Mouse (Mus musculus): ENCODE data around the gene Tirap.

Tirap gene

GRCm38 (mm10) chr9:35199772-35200471, at the start of gene Tirap, which contains the start of gene Srpr:
Gene Tirap (minus strand): TSS chr9:35200291.
Gene Srpr (plus strand): TSS chr9:35200175.
- DNase-seq (ENCODE audit: low spot score), result peak; percentile 84

- no peak for DNase-seq (ENCODE audit: low spot score)
These were observed 49.4 kb upstream of the Tirap start for GRCm38 (mm10) chr9:35249476-35249875.

- no peak for DNase-seq (ENCODE audit: low spot score)
These were observed 47.3 kb upstream of the Tirap start for GRCm38 (mm10) chr9:35247405-35247804.

- DNase-seq (ENCODE audit: low spot score), result no peak
These were observed 39.6 kb upstream of the Tirap start for GRCm38 (mm10) chr9:35239734-35240133.

- DNase-seq (ENCODE audit: low spot score), result no peak
These were observed 39.0 kb upstream of the Tirap start for GRCm38 (mm10) chr9:35238915-35239571.

- no peak for DNase-seq (ENCODE audit: low spot score)
These were observed 38.3 kb upstream of the Tirap start for GRCm38 (mm10) chr9:35238371-35238770.

GRCm38 (mm10) chr9:35235996-35236395, 35.9 kb upstream of the Tirap start:
- no peak for DNase-seq (ENCODE audit: low spot score)

GRCm38 (mm10) chr9:35228671-35229070, 28.6 kb upstream of the Tirap start:
- no peak for DNase-seq (ENCODE audit: low spot score)

- DNase-seq (ENCODE audit: low spot score), result no peak
These were observed 23.4 kb upstream of the Tirap start for GRCm38 (mm10) chr9:35223466-35223865.

- no peak for DNase-seq (ENCODE audit: low spot score)
These were observed 17.9 kb upstream of the Tirap start for GRCm38 (mm10) chr9:35217963-35218362.

- no peak for DNase-seq (ENCODE audit: low spot score)
These were observed 11.8 kb upstream of the Tirap start for GRCm38 (mm10) chr9:35211573-35212511.

- peak; percentile 98 for DNase-seq (ENCODE audit: low spot score)
These were observed 10.7 kb upstream of the Tirap start, which contains the start of gene Foxred1 for GRCm38 (mm10) chr9:35210542-35211474. Gene Foxred1 (minus strand): TSS chr9:35211055.

- no peak for DNase-seq (ENCODE audit: low spot score)
These were observed 4.3 kb upstream of the Tirap start for GRCm38 (mm10) chr9:35204421-35204820.

GRCm38 (mm10) chr9:35203536-35203935, 3.4 kb upstream of the Tirap start:
- no peak for DNase-seq (ENCODE audit: low spot score)

GRCm38 (mm10) chr9:35200529-35201060, 504 bp upstream of the Tirap start:
- no peak for DNase-seq (ENCODE audit: low spot score)

- DNase-seq (ENCODE audit: low spot score), result no peak
These were observed 933 bp downstream of the Tirap start for GRCm38 (mm10) chr9:35198945-35199771.

GRCm38 (mm10) chr9:35198351-35198750, 1.7 kb downstream of the Tirap start:
- no peak for DNase-seq (ENCODE audit: low spot score)

GRCm38 (mm10) chr9:35197625-35198024, 2.5 kb downstream of the Tirap start:
- DNase-seq (ENCODE audit: low spot score), result no peak

GRCm38 (mm10) chr9:35194048-35194447, 6.0 kb downstream of the Tirap start:
- DNase-seq (ENCODE audit: low spot score), result no peak

- DNase-seq (ENCODE audit: low spot score), result no peak
These were observed 7.0 kb downstream of the Tirap start for GRCm38 (mm10) chr9:35192983-35193542.
